Mouse (Mus musculus): ENCODE measurements around the gene Trappc3l.

The Trappc3l gene

GRCm38 (mm10) chr10:34095147-34095546, 57.8 kb downstream of the Trappc3l start:
- in situ Hi-C loops (cut with MboI), result no loop called here

DNA sequence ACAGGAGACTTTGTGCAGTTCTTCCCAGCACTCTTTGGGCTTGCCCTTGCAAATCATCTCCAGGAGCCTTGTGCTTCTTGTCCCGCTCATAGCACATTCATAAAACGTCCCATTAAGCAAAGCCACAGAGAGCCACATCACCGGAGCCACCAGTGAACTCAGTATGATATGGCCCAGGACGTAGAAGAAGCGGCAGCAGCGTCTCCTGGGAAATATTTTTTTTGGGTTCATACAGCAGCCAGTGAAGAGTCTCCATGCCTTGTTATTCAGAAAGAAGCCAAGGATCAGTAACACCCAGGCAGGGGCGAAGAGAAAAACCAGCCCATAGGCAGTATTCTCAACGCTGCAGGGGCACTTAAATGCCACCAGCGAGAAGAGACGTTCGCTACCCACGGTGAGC, 58.6 kb downstream of the Trappc3l start:
- in situ Hi-C loops (cut with MboI), result no loop called here

DNA sequence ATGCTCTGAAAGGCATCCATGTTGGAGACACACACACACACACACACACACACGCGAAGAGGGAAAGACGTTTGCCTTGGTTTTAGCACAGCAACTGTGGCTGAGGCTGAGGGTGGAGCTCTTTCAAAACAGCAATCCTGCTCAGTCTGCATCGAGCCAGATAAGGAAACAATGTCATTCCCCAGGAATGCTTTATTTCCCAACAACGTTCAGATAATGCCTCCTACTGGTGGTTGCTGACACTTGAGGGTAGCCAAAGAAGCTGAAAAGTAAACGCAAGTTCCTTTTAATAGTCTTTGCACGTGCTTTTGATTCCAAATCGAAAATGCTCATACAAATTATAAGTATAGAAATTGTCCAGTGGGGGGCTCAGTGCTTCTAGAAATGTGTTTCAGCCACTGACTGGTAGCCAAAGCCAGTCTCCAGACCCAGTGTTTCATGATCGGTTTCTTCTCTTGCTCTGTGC, 59.1 kb downstream of the Trappc3l start, which contains the start of gene Calhm5:
Gene Calhm5, minus strand, starts transcription at position 102 of the 466 bp plus-strand sequence.
- in situ Hi-C loops (cut with MboI), result no loop called here

- in situ Hi-C loops (cut with MboI), result no loop called here
These were observed 73.6 kb downstream of the Trappc3l start for GRCm38 (mm10) chr10:34110863-34111465.

- in situ Hi-C loops (cut with MboI), result no loop called here
These were observed 74.8 kb downstream of the Trappc3l start for GRCm38 (mm10) chr10:34111964-34112738.

DNA sequence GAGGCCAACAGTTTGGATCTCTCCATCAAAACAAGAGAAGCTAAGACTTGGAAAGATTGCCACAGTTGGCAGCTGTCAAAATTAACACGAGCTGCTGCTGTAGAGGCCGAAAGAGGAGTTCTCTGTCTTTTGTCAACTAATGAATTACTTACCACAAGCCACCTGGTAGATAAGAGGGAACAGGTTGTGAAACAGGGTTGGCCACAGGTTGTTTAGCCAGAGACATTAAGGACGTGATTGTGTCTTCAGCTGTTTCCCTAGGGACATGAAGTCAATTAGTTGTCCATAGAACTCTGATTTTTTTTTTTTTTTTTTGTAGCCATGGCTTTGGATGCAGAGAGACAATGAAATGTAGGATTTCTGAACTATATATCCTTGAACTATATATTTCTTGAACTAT, 79.7 kb downstream of the Trappc3l start:
- in situ Hi-C loops (cut with MboI), result no loop called here

- in situ Hi-C loops (cut with MboI), result no loop called here
These were observed 80.4 kb downstream of the Trappc3l start for GRCm38 (mm10) chr10:34117770-34118169.

GRCm38 (mm10) chr10:34118421-34118820, 81.0 kb downstream of the Trappc3l start:
- in situ Hi-C loops (cut with MboI), result no loop called here

DNA sequence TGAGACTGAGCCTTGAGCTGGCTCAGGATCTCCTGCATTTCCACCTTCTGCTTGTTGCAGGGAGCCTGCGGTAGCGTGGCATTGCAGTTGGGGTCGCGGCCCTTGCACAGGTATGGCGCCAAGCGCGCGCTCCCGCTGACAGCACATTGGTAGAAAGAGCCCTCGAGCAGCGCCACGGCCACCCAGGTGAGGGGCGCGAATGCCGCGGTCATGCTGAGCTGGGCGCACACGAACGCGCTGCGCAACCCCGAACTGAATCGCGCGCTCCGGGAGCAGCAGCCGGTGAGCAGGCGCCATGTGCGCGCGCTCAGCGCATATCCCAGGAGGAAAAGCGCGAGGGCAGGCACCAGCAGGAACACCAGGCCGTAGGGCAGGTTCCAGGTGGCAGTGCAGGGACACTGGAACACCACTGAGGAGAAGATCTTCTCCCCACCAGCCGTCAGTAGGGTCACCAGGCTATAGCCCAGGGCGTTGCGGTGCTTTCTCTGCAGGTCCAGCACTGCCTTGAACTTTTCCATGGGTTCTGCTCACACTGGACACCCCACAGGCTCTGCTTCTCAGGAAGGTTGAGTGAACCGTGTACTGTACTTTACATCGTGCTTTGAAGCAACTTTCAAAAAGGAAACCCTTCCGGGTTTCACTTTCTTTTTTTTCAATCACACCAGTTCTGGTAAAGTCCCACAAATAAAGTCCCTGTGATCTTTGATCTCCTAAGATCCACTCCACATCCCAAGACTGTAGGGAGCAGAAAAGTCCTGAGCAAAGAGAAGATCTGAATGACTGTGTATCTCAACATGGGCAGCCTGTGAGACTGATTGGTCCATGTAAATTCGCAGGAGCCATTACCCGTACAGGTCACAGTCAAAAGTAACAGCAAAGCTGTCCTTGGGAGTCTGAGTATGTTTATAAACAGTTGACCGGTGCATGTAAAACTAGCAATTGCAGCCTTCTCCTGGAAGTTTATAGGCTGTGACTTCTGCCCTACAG, 90.3 kb downstream of the Trappc3l start, which contains the start of gene Calhm6:
Gene Calhm6, minus strand, starts transcription at position 593 of the 987 bp plus-strand sequence.
- in situ Hi-C loops (cut with MboI), result no loop called here

- in situ Hi-C loops (cut with MboI), result no loop called here
These were observed 91.0 kb downstream of the Trappc3l start for GRCm38 (mm10) chr10:34128391-34128790.

DNA sequence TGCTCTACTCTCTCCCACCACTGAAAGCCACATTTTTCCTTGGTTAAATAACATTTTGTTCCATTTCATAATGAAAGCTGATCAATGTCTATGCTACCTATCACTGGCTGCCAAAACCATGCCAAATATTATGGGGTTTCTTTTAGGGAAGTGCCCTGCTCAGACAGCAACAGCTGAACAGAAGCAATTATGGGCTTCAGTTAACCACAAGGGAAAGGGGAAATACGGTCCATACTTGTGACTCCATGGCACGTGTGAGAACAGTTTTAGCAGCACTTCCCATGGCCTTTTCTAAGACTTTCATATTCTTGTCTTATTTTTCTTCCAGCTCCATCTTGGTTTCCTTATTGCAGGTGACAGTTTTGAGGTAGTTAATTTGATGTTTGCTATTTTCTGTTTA, 94.0 kb downstream of the Trappc3l start:
- in situ Hi-C loops (cut with MboI), result no loop called here

DNA sequence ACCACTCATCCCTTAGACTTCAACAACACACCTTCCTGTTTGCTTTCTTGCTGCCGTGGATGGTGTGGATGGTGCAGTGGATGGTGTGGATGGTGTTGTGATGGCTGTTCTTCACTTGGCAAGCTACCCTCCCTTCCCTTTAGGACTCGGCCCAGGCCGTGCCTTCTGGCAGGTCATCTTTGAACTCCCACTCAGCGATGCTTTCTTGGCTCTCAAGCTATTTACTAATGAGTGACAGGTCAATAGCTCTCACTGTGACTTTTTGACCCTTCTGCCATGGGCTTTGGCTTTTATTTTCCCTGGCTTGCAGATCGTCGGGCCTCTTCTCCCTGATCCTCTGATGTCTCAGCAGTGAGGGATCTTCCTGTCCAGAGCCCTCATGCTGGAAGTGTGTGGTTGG, 99.0 kb downstream of the Trappc3l start:
- in situ Hi-C loops (cut with MboI), result no loop called here

- in situ Hi-C loops (cut with MboI), result no loop called here
These were observed 100.6 kb downstream of the Trappc3l start for GRCm38 (mm10) chr10:34138027-34138426.

GRCm38 (mm10) chr10:34139768-34140167, 102.4 kb downstream of the Trappc3l start:
- in situ Hi-C loops (cut with MboI), result no loop called here

DNA sequence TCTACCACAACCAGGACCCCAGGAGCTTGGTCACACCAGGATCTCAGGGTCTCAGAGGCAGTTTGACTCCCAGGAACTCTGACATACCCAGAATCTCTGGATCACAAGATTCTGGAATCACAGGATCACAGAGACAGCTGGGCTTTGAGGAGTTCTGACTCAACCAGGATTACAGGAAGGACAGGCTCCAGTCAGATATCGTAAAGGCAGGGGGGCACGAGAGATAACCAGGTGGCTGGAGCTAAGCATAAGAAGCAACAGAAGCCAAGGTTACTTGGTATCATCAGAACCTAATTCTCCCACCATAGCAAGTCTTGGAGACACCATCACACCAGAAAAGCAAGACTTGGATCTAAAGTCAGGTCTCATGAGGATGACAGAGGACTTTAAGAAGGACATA, 104.3 kb downstream of the Trappc3l start:
- in situ Hi-C loops (cut with MboI), result no loop called here

GRCm38 (mm10) chr10:34149772-34150171, 112.4 kb downstream of the Trappc3l start:
- in situ Hi-C loops (cut with MboI), result no loop called here

GRCm38 (mm10) chr10:34150454-34150853, 113.1 kb downstream of the Trappc3l start:
- in situ Hi-C loops (cut with MboI), result no loop called here

GRCm38 (mm10) chr10:34151827-34152226, 114.4 kb downstream of the Trappc3l start:
- in situ Hi-C loops (cut with MboI), result no loop called here

DNA sequence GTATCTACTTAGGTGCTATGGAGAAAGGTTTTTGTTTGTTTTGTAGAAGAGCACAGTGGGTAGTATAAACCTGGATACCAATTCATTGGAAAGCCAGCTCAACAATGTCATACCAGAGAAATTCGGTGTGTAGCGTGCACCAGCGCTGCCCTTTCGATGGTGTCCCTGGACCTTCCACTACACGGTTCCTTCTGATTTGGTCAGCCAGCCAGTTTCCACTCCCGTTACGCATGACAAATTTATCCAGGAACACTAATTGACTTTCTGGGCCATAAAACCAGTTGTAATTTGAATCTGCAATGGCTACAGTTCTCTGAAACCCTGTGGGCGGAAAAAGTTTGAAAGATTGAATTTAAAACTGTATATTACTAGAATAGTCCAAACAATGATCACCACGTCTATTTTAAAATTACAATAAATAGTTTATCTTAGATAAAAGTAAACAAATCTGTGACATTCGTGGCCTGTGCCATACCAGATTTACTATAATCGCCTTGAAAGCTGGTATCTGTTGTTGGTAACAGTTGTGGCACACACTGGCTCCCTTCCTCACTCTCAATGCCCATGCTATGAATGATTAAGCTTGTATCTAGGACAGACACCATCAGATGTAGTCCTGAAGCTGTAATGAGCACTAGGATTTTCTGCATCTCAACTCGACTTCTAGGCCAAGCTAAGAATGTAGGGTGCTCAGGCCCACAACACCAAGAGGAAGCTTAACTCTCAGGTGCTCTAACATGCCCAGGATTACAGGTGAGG, 118.6 kb downstream of the Trappc3l start:
- in situ Hi-C loops (cut with MboI), result no loop called here

All from mature B cell (primary cell).